ENCODE assay signal across 9 mouse cellular contexts in the genomic region with DNA sequence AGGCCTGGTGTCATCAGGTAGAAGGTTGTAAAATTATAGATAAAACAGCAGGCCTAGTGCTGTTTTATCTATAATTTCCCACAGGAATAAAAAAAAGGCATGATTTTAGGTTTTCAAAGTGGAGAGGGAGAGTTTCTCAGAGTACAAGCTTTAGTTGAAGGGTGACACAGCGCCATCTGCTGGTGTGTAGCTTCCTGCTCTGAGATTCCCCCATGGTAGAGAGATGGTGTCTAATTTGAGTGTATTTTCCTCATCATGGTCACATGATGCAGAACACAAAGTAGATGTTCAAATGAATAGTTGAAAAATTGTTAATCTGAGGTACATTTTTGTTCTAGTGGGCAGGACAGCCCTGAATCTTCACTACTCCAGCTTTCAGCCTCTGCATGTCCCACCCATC. TPM values are rescaled to one million over a fixed set of nuclear protein-coding genes. Genes with fewer than 3 reads are reported as not detected.
DNase-seq lines count a peak whose midpoint lies in the region; ATAC-seq and TF ChIP-seq lines count a peak whose summit lies in the region.
"Had no signal": no experiment of that assay in that cellular context is flagged by ENCODE, and none has a peak within 500 bp of the region (broad histone marks: within the 10 kb centered on the region; RNA-seq: fewer than 3 reads in every experiment).

No protein-coding gene starts in this region.

- no peak overlapping the region for H3K4me2 ChIP-seq in forebrain, postnatal 0 days (ENCODE audit: low read depth)
- no peak overlapping the region for H3K4me2 ChIP-seq in forebrain, embryonic 12.5 days
- H3K4me2 ChIP-seq in kidney, postnatal 0 days (ENCODE audit: low read length), result no peak overlapping the region
- no peak overlapping the region for H3K4me2 ChIP-seq in liver, embryonic 14.5 days (ENCODE audit: low read depth)
- H3K4me2 ChIP-seq: limb, embryonic 13.5 days had no signal

- H3K9ac ChIP-seq in forebrain, postnatal 0 days, result no peak overlapping the region
- no peak overlapping the region for H3K9ac ChIP-seq in forebrain, embryonic 12.5 days
- H3K9ac ChIP-seq in kidney, postnatal 0 days (ENCODE audit: low read depth, low read length), result no peak overlapping the region
- no peak overlapping the region for H3K9ac ChIP-seq in liver, embryonic 14.5 days (replicated peaks)
- H3K9ac ChIP-seq: limb, embryonic 13.5 days had no signal

- WGBS in forebrain, postnatal 0 days, result 29% methylated on average over 1 of the region's 1 CpGs
- 14% methylated on average over 1 of the region's 1 CpGs for WGBS in forebrain, embryonic 12.5 days
- 31% methylated on average over 1 of the region's 1 CpGs for WGBS in kidney, postnatal 0 days
- 14% methylated on average over 1 of the region's 1 CpGs for WGBS in liver, embryonic 14.5 days (ENCODE audit: insufficient replicate concordance)

- no peaks in the 10 kb centered on the region for H3K27me3 ChIP-seq in forebrain, postnatal 0 days (ENCODE audit: insufficient read depth, low read length)
- no peaks in the 10 kb centered on the region for H3K27me3 ChIP-seq in forebrain, embryonic 12.5 days
- H3K27me3 ChIP-seq in kidney, postnatal 0 days (ENCODE audit: insufficient read depth, low read length), result no peaks in the 10 kb centered on the region
- H3K27me3 ChIP-seq in liver, embryonic 14.5 days (ENCODE audit: control insufficient read depth, insufficient read depth, low read length), result no peaks in the 10 kb centered on the region
- H3K27me3 ChIP-seq: limb, embryonic 13.5 days had no signal

- H3K9me3 ChIP-seq in forebrain, postnatal 0 days (ENCODE audit: low read length), result no peaks in the 10 kb centered on the region
- H3K9me3 ChIP-seq in forebrain, embryonic 12.5 days, result no peaks in the 10 kb centered on the region
- no peaks in the 10 kb centered on the region for H3K9me3 ChIP-seq in kidney, postnatal 0 days (replicated peaks; ENCODE audit: low read length)
- H3K9me3 ChIP-seq in liver, embryonic 14.5 days (ENCODE audit: control insufficient read depth, low read length), result no peaks in the 10 kb centered on the region
- H3K9me3 ChIP-seq: limb, embryonic 13.5 days had no signal

- peak; percentile 63 for TF ChIP-seq CTCF in forebrain, postnatal 0 days (IDR thresholded peaks at IDR 0.05; ENCODE audit: low read depth)
- peak; percentile 72 for TF ChIP-seq CTCF in kidney, postnatal 0 days (IDR thresholded peaks at IDR 0.05; ENCODE audit: low read depth)
- TF ChIP-seq CTCF in liver, embryonic 14.5 days (IDR thresholded peaks at IDR 0.05; ENCODE audit: low read depth), result peak; percentile 77

- no peak overlapping the region for H3K27ac ChIP-seq in forebrain, postnatal 0 days (ENCODE audit: low read depth, low read length)
- H3K27ac ChIP-seq in forebrain, embryonic 12.5 days, result no peak overlapping the region
- H3K27ac ChIP-seq in kidney, postnatal 0 days, result no peak overlapping the region
- H3K27ac ChIP-seq in liver, embryonic 14.5 days, result no peak overlapping the region
- H3K27ac ChIP-seq: limb, embryonic 13.5 days had no signal

- ATAC-seq in forebrain, postnatal 0 days, result peak; percentile 64
- no peak for ATAC-seq in forebrain, embryonic 12.5 days (ENCODE audit: low FRiP score)
- 0 out of 2 replicates have a peak, but pooled peaks have one; percentile 44 for ATAC-seq in kidney, postnatal 0 days (replicated peaks; ENCODE audit: low FRiP score, low read depth)
- no peak for ATAC-seq in liver, embryonic 14.5 days (ENCODE audit: insufficient read depth)

- peak; percentile 61 for DNase-seq in forebrain, postnatal 0 days
- peak; percentile 71 for DNase-seq in 416B (ENCODE audit: low read depth)
- DNase-seq in adrenal gland, postnatal 10 days, result peak; percentile 79
- DNase-seq in embryo, embryonic 9.5 days (ENCODE audit: extremely low spot score), result peak; percentile 10
- DNase-seq in kidney, postnatal 0 days (ENCODE audit: low spot score), result peak; percentile 63
- peak; percentile 16 to 33 (median 30) for DNase-seq in liver, embryonic 14.5 days (ENCODE audit: low read depth in 3 of 3, low spot score in 3 of 3)
- peak; percentile 24 to 37 for DNase-seq in right cerebral cortex, postnatal 36 days (ENCODE audit: low spot score in 2 of 2)

- 0 out of 2 replicates have a peak, but pooled peaks cover 4% of the 10 kb centered on the region for H3K36me3 ChIP-seq in forebrain, postnatal 0 days (ENCODE audit: insufficient read depth)
- H3K36me3 ChIP-seq in forebrain, embryonic 12.5 days (replicated peaks), result peaks cover 29% of the 10 kb centered on the region
- H3K36me3 ChIP-seq in kidney, postnatal 0 days (ENCODE audit: insufficient read depth, low read length), result peaks cover 26% of the 10 kb centered on the region
- peaks cover 26% of the 10 kb centered on the region for H3K36me3 ChIP-seq in liver, embryonic 14.5 days (replicated peaks; ENCODE audit: control insufficient read depth, insufficient read depth, low read depth)

- H3K4me3 ChIP-seq in forebrain, postnatal 0 days (ENCODE audit: low read depth, low read length), result no peak overlapping the region
- H3K4me3 ChIP-seq in forebrain, embryonic 12.5 days (replicated peaks), result no peak overlapping the region
- no peak overlapping the region for H3K4me3 ChIP-seq in kidney, postnatal 0 days (replicated peaks; ENCODE audit: low read depth, low read length)
- H3K4me3 ChIP-seq in liver, embryonic 14.5 days (ENCODE audit: insufficient read depth in 1 of 2, low read depth in 2 of 2, low read length in 2 of 2), result no peak overlapping the region
- H3K4me3 ChIP-seq: limb, embryonic 13.5 days had no signal

- H3K4me1 ChIP-seq in forebrain, postnatal 0 days (ENCODE audit: insufficient read depth), result no peaks in the 10 kb centered on the region
- H3K4me1 ChIP-seq in forebrain, embryonic 12.5 days, result no peaks in the 10 kb centered on the region
- H3K4me1 ChIP-seq in kidney, postnatal 0 days (replicated peaks; ENCODE audit: insufficient read depth, low read length), result no peaks in the 10 kb centered on the region
- no peaks in the 10 kb centered on the region for H3K4me1 ChIP-seq in liver, embryonic 14.5 days (replicated peaks; ENCODE audit: control insufficient read depth in 2 of 2, insufficient read depth in 2 of 2, low read length in 1 of 2)
- H3K4me1 ChIP-seq: limb, embryonic 13.5 days had no signal

- TF ChIP-seq EP300 in liver, embryonic 14.5 days (IDR thresholded peaks at IDR 0.05; ENCODE audit: low read depth), result no peak

RNA-seq across cellular contexts. Expression of a gene that starts 32.3 kb away (rescaled TPM):
- total RNA-seq in forebrain, postnatal 0 days (2014; rRNA removed), result 22.4 and 26.4 TPM in 2 replicates
- 6.5 and 8.6 TPM in 2 replicates for polyA plus RNA-seq in forebrain, postnatal 0 days (2015; fragmentation: Nextera tagmentation; extraction: Ambion mirVana)
- 15.3 and 15.5 TPM in 2 replicates for polyA plus RNA-seq in forebrain, embryonic 12.5 days (2016; fragmentation: Nextera tagmentation; extraction: Ambion mirVana)
- 10 to 100 TPM; 64.9 to 66.4 TPM for total RNA-seq in adrenal gland, postnatal 10 days (2021)
- 10.2 and 11.3 TPM in 2 replicates for polyA plus RNA-seq in kidney, postnatal 0 days (2015; fragmentation: Nextera tagmentation; extraction: Ambion mirVana)
- polyA plus RNA-seq in liver, embryonic 14.5 days (2012; rRNA removed), result 4.2 and 4.7 TPM in 2 replicates
- polyA plus RNA-seq in liver, embryonic 14.5 days (2014; fragmentation: Nextera tagmentation; extraction: Ambion mirVana), result 5.9 and 6.3 TPM in 2 replicates

RNA-seq across cellular contexts. Expression of a gene that starts 32.4 kb away (rescaled TPM):
- 11.9 and 14.1 TPM in 2 replicates for total RNA-seq in forebrain, postnatal 0 days (2014; rRNA removed)
- 15.2 and 17.7 TPM in 2 replicates for polyA plus RNA-seq in forebrain, postnatal 0 days (2015; fragmentation: Nextera tagmentation; extraction: Ambion mirVana)
- polyA plus RNA-seq in forebrain, embryonic 12.5 days (2016; fragmentation: Nextera tagmentation; extraction: Ambion mirVana), result 161 and 162 TPM in 2 replicates
- total RNA-seq in adrenal gland, postnatal 10 days (2021), result 10 to 100 TPM; 35.9 to 39.0 TPM
- polyA plus RNA-seq in kidney, postnatal 0 days (2015; fragmentation: Nextera tagmentation; extraction: Ambion mirVana), result 67.3 and 75.6 TPM in 2 replicates
- polyA plus RNA-seq in liver, embryonic 14.5 days (2012; rRNA removed), result 30.7 and 43.3 TPM in 2 replicates
- 41.8 and 44.9 TPM in 2 replicates for polyA plus RNA-seq in liver, embryonic 14.5 days (2014; fragmentation: Nextera tagmentation; extraction: Ambion mirVana)

Comparison
In these comparisons a context has a peak if more than half of its experiments do, and no peak if none do; other contexts are left out.
1. ATAC-seq: peak in forebrain, postnatal 0 days (single experiment) and kidney, postnatal 0 days (single experiment); none in forebrain, embryonic 12.5 days (single experiment) and liver, embryonic 14.5 days (single experiment).
2. DNase-seq: peak in every context shown above with its lines; median percentile 79 in adrenal gland, postnatal 10 days; 71 in 416B; 63 in kidney, postnatal 0 days; 61 in forebrain, postnatal 0 days; 30 in right cerebral cortex, postnatal 36 days; 30 in liver, embryonic 14.5 days; 10 in embryo, embryonic 9.5 days.
3. Peak in every context shown above with its lines, with median percentiles within 50 percentile points of each other: CTCF ChIP-seq.